Mouse (Mus musculus) Patski (cell line): ENCODE measurements around the gene Slc16a3. TPM values are rescaled to one million over a fixed set of nuclear protein-coding genes. Genes with fewer than 3 reads are reported as not detected.

Experiments
- ATAC-seq: fragments of 100-300 bp; one replicate; pipeline ENCODE4 v1.8.0; 2021
- CTCF ChIA-PET: fragments of 350-600 bp; sonication (Branson Sonifier 250); formaldehyde crosslinking; loops from one replicate; lab custom pipeline; 2022; ENCODE audit warnings: inconsistent platforms; lab: Charles Lee
- POLR2A ChIA-PET: fragments of 350-600 bp; sonication (Branson Sonifier 250); formaldehyde crosslinking; loops from one replicate; lab custom pipeline; 2022; ENCODE audit warnings: antibody characterized with exemption, inconsistent platforms; lab: Charles Lee
- DNase-seq: peaks from one replicate; pipeline ENCODE4 v3.0.0-alpha.2; 2011; ENCODE audit warnings: low read depth, low spot score
- H3K27me3 ChIP-seq: fragments of 371-371 bp; one replicate; pipeline ENCODE4 v1.5.1; 2021
- CTCF ChIP-seq: fragments of 100-300 bp; IDR thresholded peaks from one replicate; pipeline ENCODE4 v1.5.1; 2021
- in situ Hi-C: fragments of 300-500 bp; cut with MboI; formaldehyde crosslinking; loops from 3 replicates; pipeline ENCODE4 v1.11.1; 2018; ENCODE audit warnings: low pct_unique_long_range_greater_than_20kb, mixed read lengths
- polyA plus RNA-seq: library from polyadenylated mRNA; unstranded; gene quantifications from one replicate; pipeline ENCODE4 v1.2.3, GENCODE M21; 2021

Gene Slc16a3
- polyA plus RNA-seq, 1 experiment from 2014 or later = 0.39 TPM

DNA sequence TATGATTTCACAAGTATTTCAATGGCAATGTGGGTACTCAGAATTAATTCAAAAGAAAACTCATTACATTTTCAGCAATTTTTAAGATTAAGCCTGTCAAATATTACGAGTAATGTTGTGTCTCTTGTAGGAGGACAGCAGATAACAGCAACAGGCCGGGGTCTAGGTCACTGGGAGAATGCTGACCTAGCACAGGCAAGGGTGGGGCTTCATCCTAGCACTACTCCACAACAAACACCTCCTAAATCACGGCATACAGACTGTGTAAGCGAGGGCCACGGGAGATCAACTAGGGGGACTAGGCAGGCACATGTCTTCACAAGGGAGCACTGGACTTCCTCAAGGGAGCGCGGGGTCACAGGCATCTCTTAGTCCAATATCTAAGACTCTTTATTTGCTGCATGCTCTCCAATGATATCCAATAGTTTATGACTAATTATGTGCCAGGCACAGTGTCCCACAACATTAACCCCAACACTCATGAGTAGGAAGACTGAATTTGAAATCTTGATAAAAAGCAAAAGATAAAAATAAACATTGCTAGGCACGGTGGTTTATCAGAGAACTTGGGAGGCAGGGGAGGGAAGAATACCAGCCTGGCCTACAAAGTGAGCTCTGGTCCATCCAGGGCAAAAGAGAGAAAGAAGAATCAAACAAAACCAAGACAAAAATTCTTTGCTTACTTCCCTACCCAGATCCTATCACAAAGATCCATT lies 31.6 kb downstream of the Slc16a3 start:
- ChIA-PET POLR2A (no interaction called here), CTCF (interaction anchor here (1.5 kb wide), 1 partner anchor 19 kb away, joined by 4 read pairs; no protein-coding TSS in a partner anchor)
- no peak for ATAC-seq
- TF ChIP-seq CTCF = no peak
- no peak for DNase-seq
- H3K27me3 ChIP-seq = no peaks in the 10 kb centered on the region
- in situ Hi-C loops = no loop called here

DNA sequence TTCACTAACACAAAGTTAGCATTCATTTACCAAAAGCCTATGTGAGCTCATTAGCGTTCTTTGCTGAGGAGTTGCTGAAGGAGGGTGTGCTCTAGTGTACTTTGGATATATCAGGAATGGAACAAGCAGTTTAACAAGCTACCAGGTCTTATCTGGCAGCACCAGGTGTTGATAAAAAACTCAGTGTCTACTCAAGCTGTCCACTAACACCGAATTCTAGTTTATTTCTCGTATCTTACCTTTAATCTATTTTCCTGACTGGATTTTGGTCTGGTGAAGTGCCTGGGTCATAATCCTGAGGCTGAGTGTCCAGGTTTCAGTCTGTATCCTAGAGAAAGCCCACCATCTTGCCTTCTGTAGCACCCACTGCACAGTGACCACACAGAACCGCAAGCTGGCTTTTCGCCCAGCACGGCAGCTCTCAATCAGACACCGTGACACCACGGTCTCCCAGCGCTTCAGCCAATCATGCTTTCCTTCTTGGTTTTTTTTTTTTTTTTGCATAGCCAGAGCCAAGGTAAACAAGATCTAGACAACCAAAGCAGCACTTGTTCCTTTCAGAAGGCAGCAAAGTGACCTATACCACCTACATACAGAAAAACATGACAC lies 32.3 kb downstream of the Slc16a3 start:
- no peak for DNase-seq
- TF ChIP-seq CTCF = no peak
- ChIA-PET CTCF (interaction anchor here (1.5 kb wide), 1 partner anchor 20 kb away, joined by 4 read pairs; no protein-coding TSS in a partner anchor), POLR2A (interaction anchor here (0.7 kb wide), 1 partner anchor 160 kb away, joined by 3 read pairs; no protein-coding TSS in a partner anchor)
- ATAC-seq = no peak
- H3K27me3 ChIP-seq = no peaks in the 10 kb centered on the region
- in situ Hi-C loops = no loop called here

DNA sequence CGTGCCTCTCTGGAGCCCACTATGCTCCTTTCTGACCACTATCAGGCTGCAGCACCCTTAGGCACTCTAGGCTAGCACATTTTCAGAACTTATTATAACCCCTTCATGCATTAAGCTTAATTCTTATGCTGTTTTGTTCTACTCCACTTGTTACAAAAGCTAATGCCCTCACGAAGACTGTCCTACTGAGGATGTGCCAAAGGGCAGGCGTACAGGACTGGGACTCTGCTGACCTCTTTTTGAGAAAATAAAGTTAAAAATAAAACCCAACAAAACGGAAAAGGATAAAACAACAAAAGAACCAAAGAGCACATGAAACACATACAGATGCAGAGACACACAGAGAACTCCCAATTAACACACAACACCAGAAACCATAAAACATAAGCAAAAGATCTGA lies 33.4 kb downstream of the Slc16a3 start:
- ATAC-seq = no peak
- in situ Hi-C loops = no loop called here
- no peaks in the 10 kb centered on the region for H3K27me3 ChIP-seq
- ChIA-PET CTCF (no interaction called here), POLR2A (interaction anchor here (1.3 kb wide), 1 partner anchor 23 kb away, joined by 3 read pairs; no protein-coding TSS in a partner anchor)
- no peak for TF ChIP-seq CTCF
- no peak for DNase-seq

DNA sequence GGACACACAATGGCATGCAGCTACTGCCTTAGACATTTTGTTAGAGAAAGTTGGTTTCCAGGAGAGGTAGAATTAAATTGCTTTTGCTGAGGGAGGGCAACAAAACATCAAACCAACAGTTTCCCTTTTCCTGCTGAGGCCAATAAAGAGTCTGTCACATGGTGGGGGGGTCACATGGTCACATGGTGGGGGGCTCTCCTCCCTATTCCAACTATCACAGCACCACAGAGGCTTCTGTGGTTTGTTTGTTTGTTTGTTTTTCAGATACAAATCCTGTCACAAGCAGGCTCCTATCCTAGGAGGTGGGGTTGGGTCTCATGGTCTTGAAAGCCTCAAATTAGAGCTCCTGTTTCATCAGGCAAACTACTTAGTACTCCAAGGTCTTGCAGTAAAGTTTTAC lies 34.2 kb downstream of the Slc16a3 start:
- ChIA-PET POLR2A (interaction anchor here (1.3 kb wide), 1 partner anchor 24 kb away, joined by 3 read pairs; no protein-coding TSS in a partner anchor), CTCF (interaction anchor here (1.0 to 1.6 kb wide), 3 partner anchors 10 to 65 kb away, joined by 3 to 4 read pairs (median 3); no protein-coding TSS in a partner anchor)
- ATAC-seq = no peak
- no peak for DNase-seq
- in situ Hi-C loops = no loop called here
- no peak for TF ChIP-seq CTCF
- H3K27me3 ChIP-seq = no peaks in the 10 kb centered on the region

DNA sequence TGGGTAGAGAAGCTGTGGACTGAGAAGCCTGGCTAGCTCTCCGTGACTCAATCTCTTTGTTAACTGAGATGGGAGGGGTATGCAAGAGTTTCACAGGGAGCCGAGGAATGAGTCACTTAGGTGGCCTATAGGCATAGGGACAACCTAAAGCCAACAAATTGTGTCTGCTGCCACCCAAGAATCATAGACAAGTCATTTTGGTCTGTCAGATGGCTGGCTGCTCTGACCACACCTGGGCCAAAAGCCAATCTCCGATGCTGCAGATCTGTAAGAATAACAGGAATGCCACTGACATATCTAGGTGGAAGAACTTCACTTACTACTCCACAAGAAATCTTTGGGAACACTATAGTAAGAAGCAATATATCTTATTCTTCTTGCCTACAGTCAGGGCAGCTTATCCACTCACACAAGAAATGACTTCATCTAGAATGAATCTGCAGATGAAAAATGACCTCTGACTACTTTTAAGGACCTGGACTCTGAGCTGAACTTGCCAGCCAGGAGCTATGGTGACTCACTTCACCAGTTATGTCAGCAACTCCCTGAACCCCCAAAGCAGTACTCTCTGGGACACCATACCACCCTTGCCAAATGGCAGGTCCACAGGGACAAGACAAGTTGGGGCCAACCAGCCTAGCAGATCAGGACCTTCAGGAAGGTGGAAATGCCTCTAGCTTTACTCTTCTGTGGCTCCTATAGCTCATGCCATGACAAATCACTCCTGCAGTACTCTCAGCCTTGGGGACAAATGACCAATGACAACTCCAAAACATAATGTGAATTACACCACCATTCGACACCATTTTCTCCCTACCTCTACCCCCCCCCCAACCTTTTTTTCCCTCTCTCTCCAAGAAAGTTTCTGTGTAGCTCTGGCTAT lies 36.4 kb downstream of the Slc16a3 start:
- DNase-seq (peak; percentile 65), ATAC-seq (peak; percentile 83)
- H3K27me3 ChIP-seq = no peaks in the 10 kb centered on the region
- ChIA-PET POLR2A (interaction anchor here (0.6 to 0.7 kb wide), 2 partner anchors 61 to 298 kb away, joined by 4 to 5 read pairs; no protein-coding TSS in a partner anchor), CTCF (interaction anchor here (1.8 kb wide), 1 partner anchor 21 kb away, joined by 7 read pairs; no protein-coding TSS in a partner anchor)
- TF ChIP-seq CTCF = no peak
- in situ Hi-C loops = no loop called here

DNA sequence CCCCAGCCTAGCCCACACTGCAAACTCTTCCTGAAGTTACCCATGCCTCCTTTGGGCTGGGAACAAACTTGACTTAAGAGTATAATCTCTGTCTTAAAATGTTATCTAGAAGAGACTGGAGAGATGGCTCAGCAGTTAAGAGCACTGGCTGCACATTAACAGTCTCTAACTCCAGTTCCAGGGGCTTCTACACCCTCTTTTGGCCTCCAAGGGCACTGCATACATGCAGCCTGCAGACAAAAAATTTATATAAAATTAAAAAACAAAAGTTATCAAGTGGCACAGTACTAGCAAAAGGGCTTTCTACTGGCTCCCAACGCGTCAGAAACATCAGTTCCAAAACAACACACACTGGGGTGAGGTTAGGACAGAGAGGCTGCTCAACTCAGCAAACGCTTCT lies 39.3 kb downstream of the Slc16a3 start:
- in situ Hi-C loops = no loop called here
- ChIA-PET CTCF (no interaction called here), POLR2A (no interaction called here)
- ATAC-seq (no peak), DNase-seq (no peak)
- TF ChIP-seq CTCF = no peak
- no peaks in the 10 kb centered on the region for H3K27me3 ChIP-seq

DNA sequence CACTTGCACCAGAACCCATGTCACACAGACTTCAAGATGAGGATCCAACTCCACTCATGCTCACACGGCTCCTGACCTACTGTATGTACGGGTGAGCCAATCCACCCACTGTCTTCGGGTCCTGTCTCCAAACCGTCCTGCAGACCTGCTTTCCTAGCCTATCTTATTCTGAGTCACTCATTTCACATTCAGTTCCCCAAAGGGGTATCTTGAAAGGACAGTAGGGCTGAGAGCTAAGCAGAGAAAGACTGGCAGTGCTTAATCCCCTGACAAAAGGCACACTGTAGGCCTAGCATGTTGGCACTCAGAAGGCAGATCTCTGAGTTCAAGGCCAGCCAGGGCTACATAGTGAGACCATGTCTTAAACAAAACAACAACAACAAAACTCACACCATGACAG lies 40.1 kb downstream of the Slc16a3 start:
- in situ Hi-C loops = no loop called here
- CTCF ChIA-PET = no interaction called here
- POLR2A ChIA-PET = no interaction called here
- no peak for ATAC-seq
- TF ChIP-seq CTCF = no peak
- H3K27me3 ChIP-seq = no peaks in the 10 kb centered on the region
- no peak for DNase-seq

DNA sequence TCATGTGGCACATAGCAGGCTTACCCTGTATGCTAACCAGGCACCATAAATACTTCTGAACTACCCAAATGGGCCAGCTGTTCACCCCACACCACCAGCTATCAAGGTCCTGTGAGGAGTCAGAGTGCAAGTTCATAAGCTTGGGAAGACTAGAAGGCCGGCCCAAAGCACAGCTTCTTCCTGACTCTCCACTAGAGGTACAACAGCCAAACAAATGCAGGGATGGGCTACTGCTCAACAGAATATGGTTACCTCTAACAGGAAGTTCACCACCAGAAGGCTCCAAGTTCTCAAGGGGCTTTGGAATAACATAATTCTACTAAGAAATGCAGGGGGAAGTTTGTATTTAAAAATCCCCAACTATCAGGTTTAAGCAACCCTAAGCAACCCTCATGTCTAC lies 41.2 kb downstream of the Slc16a3 start:
- ATAC-seq = no peak
- CTCF ChIA-PET = no interaction called here
- POLR2A ChIA-PET = no interaction called here
- no peak for TF ChIP-seq CTCF
- no peak for DNase-seq
- no peaks in the 10 kb centered on the region for H3K27me3 ChIP-seq
- in situ Hi-C loops = no loop called here

DNA sequence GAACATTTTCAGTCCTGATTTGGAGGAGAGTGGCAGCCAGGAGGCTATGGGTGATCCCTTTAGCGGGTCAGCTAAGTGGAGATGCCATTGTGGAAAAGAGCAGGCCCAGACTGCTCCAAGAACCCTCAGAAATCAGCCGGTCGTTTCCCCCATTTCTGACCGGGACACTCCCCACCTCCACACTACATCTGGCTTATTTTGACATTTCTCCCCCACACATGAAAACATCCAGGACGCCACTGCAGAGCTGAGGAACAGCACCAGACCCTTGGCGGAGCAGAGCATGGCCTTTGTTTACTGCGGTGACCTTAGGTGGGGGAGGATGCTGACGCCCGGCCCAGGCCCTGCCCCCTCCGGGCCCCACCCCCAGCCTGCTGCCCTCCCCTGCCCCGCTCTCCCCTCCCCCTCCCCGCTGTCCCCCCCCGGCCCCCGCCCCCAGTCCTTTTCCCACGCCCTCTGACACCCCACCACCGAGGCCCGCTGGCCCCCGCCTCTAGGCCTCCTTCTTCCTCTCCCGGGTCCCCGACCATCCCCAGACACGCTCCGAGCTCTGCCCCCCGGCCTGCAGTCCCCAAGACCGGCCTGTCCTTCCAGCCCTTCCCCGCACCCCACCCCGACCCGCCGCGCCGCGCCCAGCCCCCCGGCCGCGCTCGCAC lies 42.0 kb downstream of the Slc16a3 start:
- in situ Hi-C loops = no loop called here
- CTCF ChIA-PET = no interaction called here
- TF ChIP-seq CTCF = no peak
- POLR2A ChIA-PET = interaction anchor here (1.7 kb wide), 1 partner anchor 44 kb away, joined by 3 read pairs; no protein-coding TSS in a partner anchor
- ATAC-seq (peak; percentile 15), DNase-seq (no peak)
- H3K27me3 ChIP-seq = no peaks in the 10 kb centered on the region
